Mouse (Mus musculus) kidney, adult 8-10 months (tissue): ENCODE measurements around the gene Gse1.

Experiments used
- DNase-seq, 2 experiments: peaks; one replicate each; pipeline ENCODE4 v3.0.0; 2022

The Gse1 gene

DNA sequence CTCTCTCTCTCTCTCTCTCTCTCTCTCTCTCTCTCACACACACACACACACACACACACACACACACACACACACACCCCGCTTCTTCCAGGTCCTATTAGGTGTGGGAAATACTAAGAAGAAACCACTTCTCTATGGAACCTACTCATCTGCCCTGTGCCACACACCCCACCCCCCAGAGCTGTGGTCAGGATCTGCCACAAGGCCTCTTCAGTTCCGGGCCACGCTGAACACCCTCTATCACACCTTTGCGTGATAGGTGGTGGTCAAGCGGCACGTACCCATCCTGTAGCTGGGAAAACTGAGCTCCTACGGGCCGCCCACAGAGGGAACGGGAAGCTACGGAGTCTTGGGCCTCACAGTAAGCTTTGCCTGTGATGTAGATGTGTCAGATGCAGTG lies 238.0 kb downstream of the Gse1 start:
- DNase-seq: no peak

DNA sequence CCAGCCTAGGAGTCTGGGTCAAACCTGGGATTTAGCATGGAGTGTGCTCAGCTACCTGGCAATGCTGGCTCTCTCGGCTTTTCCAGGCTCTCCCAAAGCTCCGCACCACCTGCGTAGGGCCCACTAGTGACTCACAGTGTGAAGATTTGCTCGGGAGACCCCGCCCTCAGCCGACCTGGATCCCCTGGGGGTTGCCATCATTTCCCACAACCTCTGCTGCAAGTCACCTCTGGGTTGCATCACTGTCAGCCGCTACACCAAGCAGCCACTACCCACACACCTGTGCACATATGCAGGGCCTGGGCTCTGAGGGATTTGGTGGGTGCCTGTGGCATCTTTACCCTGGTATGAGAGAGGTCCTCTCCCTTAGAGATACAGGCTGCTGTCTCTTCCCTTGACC lies 239.3 kb downstream of the Gse1 start:
- no peak for DNase-seq

DNA sequence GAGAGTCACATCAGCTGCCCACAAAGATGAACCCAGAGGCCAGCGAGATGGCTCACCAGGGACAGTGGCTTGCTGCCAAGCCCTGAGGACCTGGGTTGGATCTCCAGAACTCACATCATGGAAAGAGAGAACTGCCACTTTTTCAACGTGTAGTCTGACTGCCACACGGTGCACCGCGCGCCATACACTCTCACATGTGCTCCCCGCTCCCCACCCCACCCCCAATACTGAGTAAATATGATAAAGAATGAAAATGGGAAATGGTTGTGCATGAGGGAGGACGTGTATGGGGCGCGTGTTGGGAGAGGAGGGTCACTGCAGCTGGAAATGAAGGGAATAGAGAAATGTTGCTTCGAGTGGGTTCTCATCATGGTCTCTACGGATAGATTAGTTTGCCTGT lies 241.9 kb downstream of the Gse1 start:
- no peak for DNase-seq

DNA sequence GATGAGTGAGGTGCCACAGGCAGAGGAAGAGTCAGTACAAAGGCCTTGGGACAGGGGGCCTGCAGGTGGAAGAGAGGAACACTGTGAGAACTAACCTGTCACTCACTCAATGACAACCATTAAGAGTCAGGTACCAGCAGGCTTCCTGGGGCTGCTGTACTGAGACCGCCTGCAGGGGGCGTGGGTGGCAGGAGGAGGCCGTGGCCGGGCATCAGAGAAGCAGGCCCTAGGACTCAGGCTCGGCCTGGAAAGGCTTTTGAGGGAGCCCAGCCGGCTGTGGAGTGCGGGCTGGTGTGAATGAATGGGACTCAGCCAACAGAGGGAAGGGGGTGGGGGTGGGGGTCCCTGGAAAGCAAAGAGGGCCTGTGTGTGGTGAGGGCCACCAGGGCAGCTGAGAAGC lies 242.9 kb downstream of the Gse1 start:
- DNase-seq: peak in 1 of 2 experiments; percentile 46

DNA sequence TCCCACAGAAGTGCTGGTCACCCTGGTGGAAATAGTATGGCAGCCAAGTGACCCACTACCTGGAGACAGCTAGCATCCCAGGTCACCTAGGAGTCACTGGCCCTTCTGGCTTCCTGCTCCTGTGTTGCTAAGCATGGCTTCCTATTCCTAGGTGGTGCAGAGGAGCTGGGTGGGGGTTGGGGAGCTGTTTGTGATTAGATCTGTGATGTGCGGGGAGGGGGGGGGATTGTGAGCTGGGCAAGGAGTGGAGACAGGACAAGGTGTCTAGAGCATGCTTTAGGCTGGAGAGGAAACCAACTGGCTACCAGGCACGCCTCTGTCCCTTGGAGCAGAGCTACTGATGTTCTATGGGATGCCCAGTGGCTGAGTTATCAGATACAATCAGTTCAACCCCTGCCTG lies 243.5 kb downstream of the Gse1 start:
- DNase-seq: no peak

DNA sequence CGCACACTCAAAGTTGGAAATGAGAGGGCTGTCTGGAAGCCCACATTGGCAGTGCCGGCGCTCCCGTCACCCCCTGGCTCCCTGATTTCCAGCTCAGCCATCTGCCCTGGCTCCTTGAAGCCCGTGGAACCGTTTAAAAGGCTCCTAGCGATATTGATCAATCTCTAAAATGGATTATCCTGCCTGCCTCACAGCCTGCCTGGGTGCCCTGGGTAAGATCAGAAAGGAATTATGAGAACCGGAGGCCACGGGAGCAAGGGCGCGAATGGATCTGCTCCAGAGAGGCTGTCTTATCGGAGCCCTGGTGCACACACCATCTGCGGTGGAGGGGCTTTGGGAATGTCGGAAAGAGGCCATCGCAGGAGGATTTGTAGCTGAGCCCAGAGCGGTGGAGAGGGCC lies 244.0 kb downstream of the Gse1 start:
- DNase-seq: no peak

DNA sequence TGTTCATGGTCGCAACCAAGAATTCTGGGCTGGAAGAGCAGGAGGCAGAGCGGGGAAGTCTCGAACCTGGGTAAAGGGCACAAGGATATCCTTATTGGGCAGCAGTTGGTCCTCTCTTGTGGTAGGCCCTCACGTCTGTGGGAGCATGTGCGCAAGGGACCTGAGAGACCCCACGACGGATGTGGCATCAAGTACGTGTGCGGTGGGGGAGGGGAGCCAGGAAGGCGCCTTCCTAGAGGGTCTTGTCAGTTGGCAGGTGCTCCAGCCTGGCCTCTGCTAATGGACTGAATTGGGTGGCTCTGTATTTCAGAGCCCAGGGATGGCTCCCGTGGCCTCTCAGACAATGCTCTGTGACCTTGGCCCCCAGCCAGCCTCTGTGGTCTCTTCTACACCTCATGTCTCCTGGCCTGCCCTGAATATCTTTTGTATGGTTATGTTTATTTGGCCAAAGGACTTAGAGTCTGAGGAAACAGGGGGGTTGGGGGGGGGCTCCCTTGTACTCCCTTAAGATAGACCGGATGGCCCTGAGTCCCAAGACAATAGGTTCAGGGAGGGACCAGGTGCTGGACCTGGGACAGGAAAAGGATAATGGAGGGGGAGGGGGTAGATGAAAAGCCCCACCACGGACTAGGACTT lies 245.6 kb downstream of the Gse1 start:
- DNase-seq: peak in 1 of 2 experiments; percentile 49

DNA sequence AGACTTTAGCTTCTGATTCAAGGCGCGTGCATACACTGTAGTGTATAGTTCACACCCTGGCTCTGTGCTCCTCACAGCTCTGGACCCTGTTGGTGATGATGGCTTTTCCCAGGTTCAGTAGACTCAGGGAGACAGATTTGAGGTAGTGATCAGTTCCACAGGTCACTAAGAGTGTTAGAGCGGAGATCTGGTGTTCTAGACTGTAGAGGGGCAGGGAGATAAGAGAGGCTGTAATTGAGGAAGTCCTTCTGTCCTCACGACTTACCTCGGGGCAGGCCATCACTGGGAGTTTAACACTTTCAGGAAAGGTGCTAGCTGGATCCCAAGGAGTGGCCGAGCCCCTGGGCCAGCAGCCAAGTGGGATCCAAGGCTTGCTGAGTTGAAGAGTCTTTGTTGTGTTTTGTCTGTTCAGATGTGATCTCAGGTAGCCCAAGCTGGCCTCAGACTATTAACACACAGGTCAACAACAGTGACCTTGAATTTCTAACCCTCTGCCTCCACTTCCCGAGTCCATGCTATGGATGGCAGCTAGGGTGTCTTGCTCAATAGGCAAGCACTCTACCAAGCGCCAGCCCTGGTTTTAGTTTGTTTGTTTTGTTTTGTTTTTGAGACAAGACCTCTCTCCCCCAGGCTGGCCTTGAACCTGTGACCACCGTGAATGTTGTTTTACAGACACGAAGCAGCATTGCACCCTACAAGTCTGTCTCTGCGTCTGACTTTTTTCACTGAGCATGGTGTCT lies 246.4 kb downstream of the Gse1 start:
- no peak for DNase-seq

DNA sequence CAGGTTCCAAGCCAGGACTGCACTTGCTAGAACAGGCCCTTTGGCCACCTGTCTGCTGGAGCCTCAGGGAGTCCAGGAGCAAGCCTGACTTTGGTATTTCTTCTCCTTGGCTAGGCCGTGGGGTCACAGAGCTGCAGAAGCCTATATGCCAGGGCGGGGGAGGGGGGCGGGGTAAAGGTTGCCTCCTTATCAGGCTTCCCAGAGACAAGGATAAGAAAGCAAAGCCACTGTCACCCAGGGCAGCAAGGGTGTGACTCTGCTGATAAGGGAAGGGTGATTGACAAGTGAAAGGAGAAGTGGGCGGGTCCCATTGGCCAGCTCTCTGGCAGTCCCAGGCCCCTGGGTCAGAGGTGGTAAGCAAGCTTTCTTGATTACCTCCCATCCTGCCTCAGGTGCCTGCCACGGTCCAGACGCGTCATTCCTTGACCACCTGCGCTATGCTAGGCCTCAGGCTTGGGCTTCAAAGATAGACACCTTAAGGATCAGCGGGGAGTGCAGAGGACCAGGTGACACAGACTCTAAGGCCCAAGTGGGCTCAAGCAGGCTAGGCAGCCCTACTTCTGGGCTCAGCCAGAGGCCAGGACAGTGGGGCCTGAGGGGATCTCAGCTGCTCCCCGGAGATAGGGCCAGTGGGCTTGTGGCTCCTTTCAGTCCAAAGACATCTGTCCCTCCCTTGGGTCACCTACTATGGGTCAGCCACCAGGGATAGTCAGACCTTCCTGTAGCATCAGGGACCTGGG lies 247.4 kb downstream of the Gse1 start:
- DNase-seq: no peak

DNA sequence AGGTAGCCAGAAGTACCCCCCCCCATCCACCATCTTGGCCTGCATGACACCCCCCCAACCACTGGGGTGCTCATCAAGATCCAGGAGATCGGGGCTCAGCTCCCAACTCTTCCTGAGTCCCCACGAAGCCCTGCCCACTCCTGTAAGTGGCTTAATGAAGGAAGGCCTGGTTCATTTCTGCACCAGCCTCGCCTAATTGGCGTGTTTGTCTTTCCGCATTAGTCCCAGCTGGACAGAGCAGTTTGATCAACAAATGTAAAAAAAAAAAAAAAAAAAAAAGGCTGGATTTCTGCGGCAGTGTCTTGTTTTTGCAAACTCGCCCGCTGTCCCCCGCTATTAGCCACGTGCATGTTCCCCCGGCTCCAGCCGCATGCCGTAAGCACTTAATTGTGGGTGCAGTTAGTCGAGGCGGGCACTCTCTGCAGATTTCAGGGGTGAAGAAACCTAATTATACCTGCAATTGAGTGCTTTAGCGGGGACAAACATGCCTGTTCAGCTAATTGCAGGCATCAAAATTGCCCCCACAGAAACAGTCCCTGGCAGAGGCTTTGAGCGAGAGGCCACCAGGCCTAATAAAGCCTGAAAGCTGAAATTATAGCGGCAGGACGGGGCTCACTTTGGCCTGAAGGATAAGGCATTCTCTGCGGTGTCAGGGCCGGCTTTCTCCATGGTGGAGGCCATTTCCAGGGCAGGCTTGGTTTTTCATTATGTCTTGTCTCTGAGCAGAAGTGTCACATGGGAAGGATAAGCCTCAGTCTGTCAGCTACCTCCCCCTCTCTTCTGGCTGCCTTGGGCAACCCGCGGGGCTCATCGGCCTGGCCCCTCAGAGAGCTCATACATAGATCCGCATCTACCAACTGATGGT lies 248.7 kb downstream of the Gse1 start:
- no peak for DNase-seq

DNA sequence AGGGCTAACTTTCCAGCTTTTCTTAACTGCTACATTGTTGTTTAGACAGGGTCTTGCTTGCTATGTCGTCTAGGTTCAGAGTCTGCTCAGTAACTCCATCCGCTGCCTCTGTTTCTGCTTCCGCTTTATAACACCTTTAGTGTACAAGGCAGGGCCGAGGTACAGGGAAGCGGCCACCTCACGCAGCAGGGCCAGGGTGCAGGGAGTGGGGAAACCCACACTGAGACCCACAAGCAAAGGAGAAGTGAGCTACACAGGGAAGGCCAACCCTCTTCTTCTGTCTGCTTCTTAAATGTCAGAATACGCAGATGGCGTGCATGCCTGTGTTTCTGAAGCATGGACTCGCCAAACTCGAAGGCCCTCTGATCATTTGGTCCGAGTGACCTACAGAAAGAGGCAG lies 250.5 kb downstream of the Gse1 start:
- no peak for DNase-seq

DNA sequence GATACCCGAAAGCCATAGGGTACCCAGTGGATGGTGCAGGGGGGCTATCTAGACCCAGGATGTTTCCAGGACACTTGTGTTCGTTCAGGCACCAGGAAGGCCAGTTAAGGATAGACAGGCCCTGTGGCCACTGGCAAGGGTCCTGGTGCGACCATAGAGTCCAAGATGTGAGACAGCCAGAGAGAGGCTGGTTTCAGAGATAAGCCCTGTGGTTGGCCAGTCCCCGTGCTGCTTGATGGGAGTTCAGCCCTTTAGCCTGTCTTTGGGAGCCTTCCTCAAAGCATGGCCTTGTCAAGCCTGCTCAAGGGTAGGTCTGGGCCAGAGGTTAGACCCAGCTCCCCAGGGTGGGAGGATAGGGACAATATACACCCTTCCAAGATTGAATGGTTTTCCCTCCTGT lies 251.4 kb downstream of the Gse1 start:
- DNase-seq: no peak

DNA sequence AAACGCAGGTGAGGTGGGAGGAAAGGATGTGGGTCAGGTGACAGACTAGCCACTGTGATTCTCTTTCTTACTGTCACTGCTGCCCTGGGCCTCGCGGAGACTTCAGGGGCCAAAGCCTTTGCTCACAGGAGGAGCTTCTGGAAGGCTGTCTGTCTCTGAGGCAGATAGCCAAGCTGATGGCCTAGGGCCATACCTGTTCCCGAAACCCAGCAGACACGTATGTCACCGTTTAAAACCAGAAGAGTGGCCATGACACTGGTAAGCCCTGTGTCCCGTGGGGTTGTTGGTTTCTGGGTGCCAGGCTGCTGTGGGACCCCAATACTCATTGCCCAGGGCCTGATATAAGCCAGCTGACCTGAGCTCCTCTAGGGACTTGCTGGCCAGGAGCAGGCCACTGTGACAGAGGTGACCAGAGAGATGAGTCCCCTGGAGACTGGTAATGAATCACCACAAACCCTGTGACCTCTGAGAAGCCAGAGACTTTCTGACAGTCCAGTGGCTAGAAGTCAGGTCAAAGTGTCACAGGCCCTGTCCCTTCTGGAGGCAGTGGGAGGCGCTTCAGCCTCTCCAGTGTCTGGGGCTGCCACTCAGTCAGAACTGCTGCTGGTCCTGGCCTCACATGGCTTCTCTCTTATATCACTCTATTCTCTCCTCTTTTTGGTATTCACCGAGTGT lies 253.9 kb downstream of the Gse1 start:
- DNase-seq: no peak

DNA sequence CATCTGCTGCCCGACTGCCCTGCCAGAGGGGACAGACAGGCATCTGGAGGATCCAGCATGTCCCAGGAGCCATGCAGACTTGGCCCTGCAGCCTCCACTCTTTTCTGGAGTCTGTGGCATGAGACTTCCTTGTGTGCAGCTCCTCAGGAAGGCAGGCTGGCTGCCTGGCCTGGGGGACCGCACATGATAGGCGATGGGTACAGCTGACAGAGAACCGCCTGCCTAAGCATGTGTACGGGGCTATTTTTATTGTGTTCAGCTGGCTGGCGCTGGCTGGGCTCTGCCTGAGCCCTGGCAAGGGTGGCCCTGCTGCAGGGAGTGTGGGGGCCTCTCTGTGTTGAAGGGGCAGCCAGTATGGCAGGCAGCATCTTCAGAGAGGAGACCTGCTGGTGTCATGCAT lies 256.2 kb downstream of the Gse1 start:
- DNase-seq: no peak

DNA sequence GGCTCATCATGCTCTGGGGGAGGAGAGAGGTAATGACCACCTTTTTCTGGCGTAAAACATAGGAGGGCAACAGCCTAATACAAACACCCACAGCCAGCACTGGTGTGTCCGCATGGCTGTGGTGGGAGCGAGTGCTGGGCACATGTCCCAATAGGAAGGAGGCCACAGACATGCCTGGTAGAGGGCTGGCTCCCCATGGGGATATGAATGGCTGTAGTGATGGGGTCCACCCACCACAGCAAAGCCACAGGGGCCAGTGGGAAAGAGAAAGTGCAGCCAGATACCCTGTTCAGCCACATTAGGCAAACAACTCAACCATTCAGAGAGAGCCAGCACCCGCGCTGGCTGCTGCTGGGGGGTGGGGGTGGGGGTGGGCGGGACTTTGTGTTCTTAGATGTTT lies 256.9 kb downstream of the Gse1 start:
- no peak for DNase-seq

DNA sequence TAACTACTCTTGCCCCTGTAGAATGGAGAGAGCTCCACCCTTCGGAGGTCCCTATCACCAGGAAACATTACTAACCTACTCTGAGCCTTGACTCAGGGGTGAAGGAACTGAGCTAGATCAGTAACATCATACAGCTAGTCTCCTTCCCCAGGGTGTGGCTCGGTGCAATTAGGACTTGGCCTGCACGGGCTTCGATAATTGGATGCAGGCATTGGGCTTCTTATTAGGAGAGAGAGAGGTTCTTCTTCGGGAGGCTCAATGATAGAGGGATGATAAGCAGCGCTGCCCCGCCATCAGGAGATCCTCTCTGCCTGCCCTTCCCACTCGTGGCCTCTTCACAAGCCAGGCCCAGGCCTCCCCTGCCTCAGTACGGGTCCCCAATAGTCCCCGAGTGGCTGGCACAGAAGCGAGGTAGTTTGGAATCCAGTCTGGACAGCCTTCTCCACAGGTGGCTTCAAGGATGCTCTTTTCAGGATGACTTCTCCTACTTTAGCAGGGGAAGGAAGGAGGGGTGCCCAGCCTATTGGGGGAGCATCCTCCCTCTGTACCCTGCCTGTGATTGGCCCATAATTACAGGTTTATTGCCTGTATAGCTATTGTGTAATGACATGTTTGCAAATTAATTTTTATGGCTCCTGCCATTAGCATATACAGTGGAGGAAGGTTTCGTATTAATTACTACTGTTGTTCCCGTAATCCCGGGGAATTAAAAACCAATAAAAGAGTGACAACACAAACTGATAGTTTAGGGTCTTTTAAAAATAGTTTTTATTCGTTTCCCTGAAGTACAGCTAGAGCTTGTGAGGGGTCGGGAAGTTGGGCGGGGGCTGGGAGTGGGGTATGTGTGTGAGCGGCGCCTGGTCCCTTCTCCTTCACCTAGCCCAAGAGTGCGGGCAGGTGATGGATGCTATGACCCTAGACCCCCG lies 257.6 kb downstream of the Gse1 start:
- no peak for DNase-seq

DNA sequence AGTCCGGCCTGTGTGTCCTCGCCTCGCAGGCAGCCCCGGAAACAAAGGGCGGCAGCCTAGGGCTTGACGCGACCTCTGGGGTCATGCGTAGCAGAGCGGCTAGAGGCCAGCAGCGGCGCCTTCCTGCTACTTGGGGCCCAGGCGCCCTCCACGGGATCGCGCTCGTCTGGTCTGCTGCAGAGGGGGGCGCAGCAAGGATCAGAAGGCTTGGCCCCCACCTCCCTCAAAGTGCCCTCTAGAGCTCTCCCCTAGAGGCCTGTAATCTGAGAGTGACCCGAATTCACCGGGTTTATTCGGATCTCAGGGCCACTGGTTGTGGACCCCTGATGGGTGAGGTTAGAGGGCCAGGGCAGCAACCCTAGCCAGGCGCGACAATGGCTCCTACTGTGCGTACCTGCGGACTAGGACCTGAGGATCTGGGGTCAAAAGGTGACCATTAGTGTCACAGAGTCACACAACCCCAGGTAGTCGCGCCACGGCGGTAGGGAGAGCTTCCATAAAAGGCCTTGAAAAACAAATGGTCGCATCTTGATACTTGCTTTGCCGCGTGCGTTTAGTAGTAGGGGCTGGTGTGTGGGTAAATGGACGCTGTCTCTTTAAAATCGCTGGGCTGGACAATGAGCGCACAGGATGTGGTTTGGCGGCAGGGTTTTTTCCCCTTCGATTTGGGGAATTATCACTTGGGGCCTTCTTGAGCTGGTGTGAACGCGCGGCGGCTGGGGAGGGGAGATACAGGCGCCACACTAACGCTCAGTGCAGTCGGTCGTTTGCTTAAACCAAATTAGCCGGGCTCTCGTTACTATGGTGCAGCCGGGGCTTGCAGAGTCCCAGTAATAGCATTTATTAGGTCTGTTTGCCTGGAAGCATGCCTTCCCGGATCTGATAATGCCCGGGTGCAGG lies 258.5 kb downstream of the Gse1 start:
- DNase-seq: peak in 1 of 2 experiments; percentile 53

DNA sequence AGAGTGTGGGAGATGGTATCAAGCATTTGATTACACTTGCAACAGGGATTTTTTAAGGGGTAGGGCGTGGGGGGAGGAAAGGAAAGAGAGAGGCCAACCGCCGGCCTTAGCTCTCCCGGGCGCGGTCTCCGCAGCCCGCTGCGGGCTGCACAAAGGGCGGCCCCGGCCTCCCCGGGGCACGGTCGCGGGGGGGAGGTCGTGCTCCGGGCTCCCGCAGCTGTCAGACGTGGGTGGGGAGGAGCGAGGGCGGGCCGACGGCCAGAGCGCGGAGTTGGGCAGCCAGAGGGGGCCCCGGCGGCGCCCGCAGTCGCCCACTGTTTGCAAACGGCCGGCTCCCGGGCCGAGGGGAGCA lies 259.1 kb downstream of the Gse1 start:
- peak in 1 of 2 experiments; percentile 57 for DNase-seq

DNA sequence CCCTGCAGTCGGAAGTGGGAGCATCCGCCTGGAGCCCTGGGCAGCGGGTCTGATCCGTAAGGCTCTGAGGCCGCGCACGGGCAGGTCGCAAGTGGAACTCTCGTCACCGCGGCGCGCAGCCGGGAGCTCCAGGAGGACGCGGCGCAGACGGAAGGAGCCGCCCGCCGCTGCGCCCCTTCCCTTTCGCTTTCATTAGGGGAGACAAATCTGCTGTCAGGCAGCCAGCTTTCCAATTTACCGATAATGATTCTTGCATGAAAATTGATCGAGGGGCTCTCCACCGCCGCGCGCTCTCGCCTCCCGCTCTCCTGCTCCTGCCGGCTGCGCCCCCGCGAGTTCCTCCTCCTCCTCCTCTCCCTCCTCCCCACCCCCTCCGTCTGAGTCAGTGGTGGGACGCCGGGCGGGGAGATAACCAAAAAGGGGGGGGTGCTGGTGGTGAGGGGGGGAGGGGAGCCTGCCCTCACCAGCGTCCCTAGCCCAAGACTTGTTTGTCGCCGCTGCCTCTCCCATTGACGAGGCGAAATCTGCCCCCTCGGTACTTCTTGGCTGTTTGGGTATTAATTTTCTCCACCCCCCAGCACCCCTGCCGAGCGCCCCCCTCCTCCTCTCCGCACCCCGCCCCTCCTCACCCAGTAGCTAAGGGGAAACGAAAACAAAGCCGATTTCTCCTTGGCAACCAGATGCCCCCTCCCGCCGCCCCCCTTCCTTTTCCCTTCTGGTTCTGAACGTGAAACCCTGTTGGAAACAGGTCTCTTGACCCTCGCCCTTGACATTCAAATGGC lies 259.7 kb downstream of the Gse1 start:
- DNase-seq: peak in 1 of 2 experiments; percentile 56
